ENCODE assay signal across 29 mouse cellular contexts in the genomic region with DNA sequence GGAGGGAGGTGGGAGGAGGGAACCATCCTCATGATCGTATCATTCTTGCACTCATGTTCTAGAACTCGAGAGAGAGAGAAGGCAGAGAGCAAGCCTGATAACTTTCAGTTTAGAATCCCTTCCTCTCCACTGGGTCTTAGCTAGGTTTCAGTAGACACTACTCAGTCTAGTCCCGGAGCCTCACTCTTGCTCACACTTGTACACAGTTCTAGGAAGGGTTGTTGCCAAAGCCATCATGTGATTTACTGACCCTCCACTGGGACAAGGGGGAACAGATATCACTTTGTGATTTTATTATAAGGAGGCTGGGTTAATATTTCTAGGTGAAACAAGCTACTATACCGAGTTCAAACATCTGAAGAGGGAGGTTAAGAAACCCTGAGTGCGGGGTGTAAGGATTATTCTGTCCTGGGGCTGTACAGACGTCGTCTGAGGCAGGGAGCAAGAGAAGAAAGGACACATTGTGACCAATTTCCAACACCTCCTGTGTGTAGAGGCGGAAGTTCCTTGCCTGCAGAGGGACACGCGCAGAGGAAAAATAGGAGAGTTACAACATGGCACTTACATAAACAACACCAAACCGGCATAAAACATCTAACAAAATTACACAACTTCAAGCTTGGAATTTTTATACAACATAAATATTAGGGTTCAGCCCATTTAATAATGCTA.
DNase-seq lines count a peak whose midpoint lies in the region; ATAC-seq lines count a peak whose summit lies in the region.
"Had no signal": no experiment of that assay in that cellular context is flagged by ENCODE, and none has a peak within 500 bp of the region (broad histone marks: within the 10 kb centered on the region; RNA-seq: fewer than 3 reads in every experiment).

No protein-coding gene starts in this region.

- H3K27ac ChIP-seq in heart, embryonic 10.5 days: no peak overlapping the region
- peak overlapping the region; percentile 16; the same call in 1 of the 2 replicates for H3K27ac ChIP-seq in lung, embryonic 15.5 days
- peak overlapping the region; percentile 68; the same call in 1 of the 2 replicates for H3K27ac ChIP-seq in brown adipose tissue, adult 24 weeks (replicated peaks; ENCODE audit: low read depth, low read length)
- H3K27ac ChIP-seq: embryonic facial prominence, embryonic 10.5 days; forebrain, embryonic 12.5 days; forebrain, embryonic 15.5 days; heart, embryonic 15.5 days; hindbrain, embryonic 10.5 days; hindbrain, embryonic 13.5 days had no signal

- H3K36me3 ChIP-seq in heart, embryonic 10.5 days: no peaks in the 10 kb centered on the region
- H3K36me3 ChIP-seq in lung, embryonic 15.5 days: no peaks in the 10 kb centered on the region
- H3K36me3 ChIP-seq: embryonic facial prominence, embryonic 10.5 days; embryonic facial prominence, embryonic 13.5 days; forebrain, embryonic 12.5 days; forebrain, embryonic 15.5 days; G1E; heart, embryonic 12.5 days; heart, embryonic 15.5 days; hindbrain, embryonic 10.5 days; hindbrain, embryonic 13.5 days had no signal

- H3K27me3 ChIP-seq in heart, embryonic 10.5 days (ENCODE audit: insufficient read depth, poor library complexity, severe bottlenecking): no peaks in the 10 kb centered on the region
- H3K27me3 ChIP-seq in lung, embryonic 15.5 days: no peaks in the 10 kb centered on the region
- H3K27me3 ChIP-seq: embryonic facial prominence, embryonic 13.5 days; forebrain, embryonic 12.5 days; forebrain, embryonic 15.5 days; heart, embryonic 12.5 days; heart, embryonic 15.5 days; hindbrain, embryonic 13.5 days; Patski had no signal

- no peak overlapping the region for H3K4me2 ChIP-seq in lung, embryonic 15.5 days
- H3K4me2 ChIP-seq: embryonic facial prominence, embryonic 13.5 days; forebrain, embryonic 12.5 days; forebrain, embryonic 15.5 days; heart, embryonic 12.5 days; heart, embryonic 15.5 days; hindbrain, embryonic 13.5 days had no signal

- DNase-seq in heart, adult 11 months: peak; percentile 39
- no peak for DNase-seq in heart, embryonic 10.5 days (ENCODE audit: low spot score)
- no peak for DNase-seq in lung, postnatal 25 days (ENCODE audit: low spot score)
- DNase-seq: adrenal gland, postnatal 10 days; adrenal gland, postnatal 36 days; cerebellum, adult 11-12 months; cerebellum, adult 8-10 months; cerebellum, postnatal 10 days; cerebellum, postnatal 36 days; embryo, embryonic 11 days; gastrocnemius, postnatal 10 days; gastrocnemius, postnatal 36 days; heart, postnatal 10 days; heart, postnatal 36 days had no signal

- H3K4me1 ChIP-seq in heart, embryonic 10.5 days: peaks cover 16% of the 10 kb centered on the region
- peaks cover 7% of the 10 kb centered on the region; the same call in 1 of the 2 replicates for H3K4me1 ChIP-seq in lung, embryonic 15.5 days
- peaks cover 2% of the 10 kb centered on the region; the same call in 1 of the 2 replicates for H3K4me1 ChIP-seq in brown adipose tissue, adult 24 weeks (ENCODE audit: control insufficient read depth, insufficient read depth, insufficient read length, low read length)
- H3K4me1 ChIP-seq: embryonic facial prominence, embryonic 10.5 days; forebrain, embryonic 12.5 days; forebrain, embryonic 15.5 days; hindbrain, embryonic 10.5 days had no signal

- peak; percentile 62; the same call in 1 of the 2 replicates for ATAC-seq in lung, embryonic 15.5 days (ENCODE audit: borderline replicate concordance, extremely low read depth, low FRiP score, low TSS enrichment)
- ATAC-seq in CD4-positive, CD25-positive, alpha-beta regulatory T cell, adult 4 months: no peak
- ATAC-seq: forebrain, embryonic 15.5 days; hindbrain, embryonic 16.5 days; Patski had no signal

- WGBS in heart, embryonic 10.5 days: 75% methylated on average over 11 of the region's 11 CpGs
- 33% methylated on average over 11 of the region's 11 CpGs for WGBS in lung, embryonic 15.5 days

- no peak overlapping the region for H3K4me3 ChIP-seq in heart, embryonic 10.5 days
- H3K4me3 ChIP-seq in lung, embryonic 15.5 days: no peak overlapping the region
- no peak overlapping the region for H3K4me3 ChIP-seq in brown adipose tissue, adult 24 weeks (ENCODE audit: insufficient read depth, low read depth, low read length)
- H3K4me3 ChIP-seq: embryonic facial prominence, embryonic 10.5 days; embryonic facial prominence, embryonic 13.5 days; erythroblast, embryonic 14.5 days; forebrain, embryonic 12.5 days; forebrain, embryonic 15.5 days; heart, embryonic 12.5 days; heart, embryonic 15.5 days; hindbrain, embryonic 10.5 days; hindbrain, embryonic 13.5 days had no signal

- no peaks in the 10 kb centered on the region for H3K9me3 ChIP-seq in heart, embryonic 10.5 days
- no peaks in the 10 kb centered on the region for H3K9me3 ChIP-seq in lung, embryonic 15.5 days
- H3K9me3 ChIP-seq: embryonic facial prominence, embryonic 10.5 days; embryonic facial prominence, embryonic 13.5 days; forebrain, embryonic 12.5 days; forebrain, embryonic 15.5 days; heart, embryonic 12.5 days; heart, embryonic 15.5 days; hindbrain, embryonic 10.5 days; hindbrain, embryonic 13.5 days had no signal

- no peak overlapping the region for H3K9ac ChIP-seq in lung, embryonic 15.5 days
- H3K9ac ChIP-seq: embryonic facial prominence, embryonic 13.5 days; forebrain, embryonic 12.5 days; forebrain, embryonic 15.5 days; heart, embryonic 12.5 days; heart, embryonic 15.5 days; hindbrain, embryonic 13.5 days had no signal
